1 mouse cellular context compared by ENCODE assay signal in the genomic region with DNA sequence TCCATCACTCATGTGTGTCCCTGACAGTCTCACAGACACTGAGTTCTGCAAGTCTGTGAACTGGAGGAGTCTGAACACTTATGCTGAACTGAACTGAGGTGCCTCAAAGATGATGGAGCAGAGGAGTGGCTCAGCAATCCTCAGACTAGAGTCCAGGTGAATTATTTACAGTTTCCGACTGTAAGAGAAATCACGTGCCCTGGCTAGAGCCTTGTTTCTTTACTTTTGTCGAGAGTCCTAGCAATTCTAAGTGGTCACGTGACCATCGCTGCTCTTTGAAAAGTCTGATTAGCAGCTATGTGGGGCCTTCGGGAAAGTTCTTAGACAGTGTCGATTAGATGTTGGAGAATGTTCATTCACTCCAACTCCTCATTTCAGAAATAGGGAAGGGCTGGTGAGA.
TF ChIP-seq lines count a peak whose summit lies in the region.

No protein-coding gene starts in this region.

TF ChIP-seq in CH12.LX, 34 proteins besides CTCF, POLR2A, EP300 and RAD21:
- TF ChIP-seq SMC3 (IDR thresholded peaks at IDR 0.05; ENCODE audit: low read depth, low read length), result no peak
- TF ChIP-seq BHLHE40 (IDR thresholded peaks at IDR 0.05; ENCODE audit: low read depth, low read length), result peak; percentile 61
- TF ChIP-seq USF2 (conservative IDR thresholded peaks at IDR 0.05; ENCODE audit: low read depth, low read length), result peak; percentile 69
- peak; percentile 72 for TF ChIP-seq USF1 (IDR thresholded peaks at IDR 0.05; ENCODE audit: low read depth, low read length)
